Mouse (Mus musculus): ENCODE measurements around the gene Gal.

The Gal gene

GRCm38 (mm10) chr19:3392384-3392783 is 22.0 kb downstream of the Gal start:
- H3K27me3 ChIP-seq (ENCODE audit: control insufficient read depth, insufficient read depth, low read length, poor library complexity, severe bottlenecking) = no peaks in the 10 kb centered on the region
- no peaks in the 10 kb centered on the region for H3K36me3 ChIP-seq (ENCODE audit: control insufficient read depth, insufficient read depth, low read length, poor library complexity, severe bottlenecking)
- no peak for DNase-seq (ENCODE audit: low read depth, low spot score)

- no peaks in the 10 kb centered on the region for H3K36me3 ChIP-seq (ENCODE audit: control insufficient read depth, insufficient read depth, low read length, poor library complexity, severe bottlenecking)
- peak; percentile 92 for DNase-seq (ENCODE audit: low read depth, low spot score)
- no peaks in the 10 kb centered on the region for H3K27me3 ChIP-seq (ENCODE audit: control insufficient read depth, insufficient read depth, low read length, poor library complexity, severe bottlenecking)
Observed at GRCm38 (mm10) chr19:3389089-3389488, 25.3 kb downstream of the Gal start.

- Histone ChIP-seq H3K27me3 (ENCODE audit: control insufficient read depth, insufficient read depth, low read length, poor library complexity, severe bottlenecking) (no peaks in the 10 kb centered on the region), H3K36me3 (ENCODE audit: control insufficient read depth, insufficient read depth, low read length, poor library complexity, severe bottlenecking) (0 out of 2 replicates have a peak, but pooled peaks cover 2% of the 10 kb centered on the region)
- peak; percentile 91 for DNase-seq (ENCODE audit: low read depth, low spot score)
Observed at GRCm38 (mm10) chr19:3388629-3389057, 25.7 kb downstream of the Gal start, which contains the start of gene Tesmin. Gene Tesmin, plus strand, starts transcription at chr19:3388857.

- Histone ChIP-seq H3K36me3 (ENCODE audit: control insufficient read depth, insufficient read depth, low read length, poor library complexity, severe bottlenecking) (0 out of 2 replicates have a peak, but pooled peaks cover 2% of the 10 kb centered on the region), H3K27me3 (ENCODE audit: control insufficient read depth, insufficient read depth, low read length, poor library complexity, severe bottlenecking) (no peaks in the 10 kb centered on the region)
- DNase-seq (ENCODE audit: low read depth, low spot score) = no peak
Observed at GRCm38 (mm10) chr19:3388061-3388460, 26.3 kb downstream of the Gal start.

GRCm38 (mm10) chr19:3378614-3379013 is 35.7 kb downstream of the Gal start:
- no peak for DNase-seq (ENCODE audit: low read depth, low spot score)
- peaks cover 12% of the 10 kb centered on the region for H3K36me3 ChIP-seq (ENCODE audit: control insufficient read depth, insufficient read depth, low read length, poor library complexity, severe bottlenecking)
- no peaks in the 10 kb centered on the region for H3K27me3 ChIP-seq (ENCODE audit: control insufficient read depth, insufficient read depth, low read length, poor library complexity, severe bottlenecking)

GRCm38 (mm10) chr19:3376966-3377715 is 37.2 kb downstream of the Gal start:
- Histone ChIP-seq H3K36me3 (ENCODE audit: control insufficient read depth, insufficient read depth, low read length, poor library complexity, severe bottlenecking) (peaks cover 11% of the 10 kb centered on the region), H3K27me3 (ENCODE audit: control insufficient read depth, insufficient read depth, low read length, poor library complexity, severe bottlenecking) (no peaks in the 10 kb centered on the region)
- DNase-seq (ENCODE audit: low read depth, low spot score) = no peak

- no peak for DNase-seq (ENCODE audit: low read depth, low spot score)
- no peaks in the 10 kb centered on the region for H3K27me3 ChIP-seq (ENCODE audit: control insufficient read depth, insufficient read depth, low read length, poor library complexity, severe bottlenecking)
- H3K36me3 ChIP-seq (ENCODE audit: control insufficient read depth, insufficient read depth, low read length, poor library complexity, severe bottlenecking) = peaks cover 14% of the 10 kb centered on the region
Observed at GRCm38 (mm10) chr19:3375945-3376495, 38.3 kb downstream of the Gal start.

- peak; percentile 45 for DNase-seq (ENCODE audit: low read depth, low spot score)
- peaks cover 10% of the 10 kb centered on the region for H3K36me3 ChIP-seq (ENCODE audit: control insufficient read depth, insufficient read depth, low read length, poor library complexity, severe bottlenecking)
- no peaks in the 10 kb centered on the region for H3K27me3 ChIP-seq (ENCODE audit: control insufficient read depth, insufficient read depth, low read length, poor library complexity, severe bottlenecking)
Observed at GRCm38 (mm10) chr19:3374028-3374427, 40.3 kb downstream of the Gal start.

GRCm38 (mm10) chr19:3373380-3373779 is 41.0 kb downstream of the Gal start:
- no peaks in the 10 kb centered on the region for H3K27me3 ChIP-seq (ENCODE audit: control insufficient read depth, insufficient read depth, low read length, poor library complexity, severe bottlenecking)
- no peak for DNase-seq (ENCODE audit: low read depth, low spot score)

GRCm38 (mm10) chr19:3368276-3368675 is 46.1 kb downstream of the Gal start:
- peaks cover 17% of the 10 kb centered on the region for H3K36me3 ChIP-seq (ENCODE audit: control insufficient read depth, insufficient read depth, low read length, poor library complexity, severe bottlenecking)
- DNase-seq (ENCODE audit: low read depth, low spot score) = no peak
- no peaks in the 10 kb centered on the region for H3K27me3 ChIP-seq (ENCODE audit: control insufficient read depth, insufficient read depth, low read length, poor library complexity, severe bottlenecking)

More at GRCm38 (mm10) chr19:3373380-3373779, 41.0 kb downstream of the Gal start:
- peaks cover 8% of the 10 kb centered on the region for H3K36me3 ChIP-seq (ENCODE audit: control insufficient read depth, insufficient read depth, low read length, poor library complexity, severe bottlenecking)

GRCm38 (mm10) chr19:3365089-3365488 is 49.3 kb downstream of the Gal start:
- Histone ChIP-seq H3K36me3 (ENCODE audit: control insufficient read depth, insufficient read depth, low read length, poor library complexity, severe bottlenecking) (peaks cover 14% of the 10 kb centered on the region), H3K27me3 (ENCODE audit: control insufficient read depth, insufficient read depth, low read length, poor library complexity, severe bottlenecking) (no peaks in the 10 kb centered on the region)
- no peak for DNase-seq (ENCODE audit: low read depth, low spot score)

GRCm38 (mm10) chr19:3363510-3363909 is 50.8 kb downstream of the Gal start:
- DNase-seq (ENCODE audit: low read depth, low spot score) = no peak
- H3K27me3 ChIP-seq (ENCODE audit: control insufficient read depth, insufficient read depth, low read length, poor library complexity, severe bottlenecking) = no peaks in the 10 kb centered on the region
- peaks cover 17% of the 10 kb centered on the region for H3K36me3 ChIP-seq (ENCODE audit: control insufficient read depth, insufficient read depth, low read length, poor library complexity, severe bottlenecking)

Data from splenic B cell, adult 2 months (primary cell).